Mouse (Mus musculus): ENCODE measurements around the gene Prim2.
"Not testable (repeated sequence)": the region's sequence is repeated elsewhere in the genome, so short reads cannot be mapped to it uniquely, and the experiment has no call there.

Gene Prim2

GRCm38 (mm10) chr1:33650875-33651274, 18.7 kb downstream of the Prim2 start:
- no peak for DNase-seq (ENCODE audit: low spot score)

GRCm38 (mm10) chr1:33649534-33650108, 20.0 kb downstream of the Prim2 start:
- no peak for DNase-seq (ENCODE audit: low spot score)

GRCm38 (mm10) chr1:33649021-33649420, 20.6 kb downstream of the Prim2 start:
- DNase-seq (ENCODE audit: low spot score): no peak

DNA sequence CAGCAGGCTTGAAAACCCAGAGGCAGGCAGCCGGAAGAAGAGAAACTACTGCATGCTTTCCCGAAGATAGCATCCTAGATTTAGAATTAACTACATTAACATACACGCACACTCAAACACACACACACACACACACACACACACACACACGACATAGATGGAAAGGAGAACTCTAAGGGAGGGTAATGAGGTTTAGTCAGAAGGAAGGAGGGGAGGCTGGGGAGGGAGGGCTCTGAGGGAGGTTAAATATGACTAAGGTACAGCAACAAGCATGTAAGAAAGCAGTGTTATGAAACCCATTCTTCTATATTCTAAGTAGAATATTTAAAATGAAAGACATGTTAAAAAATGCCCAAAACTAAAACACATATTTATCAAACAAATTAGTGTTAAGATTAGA, 21.9 kb downstream of the Prim2 start:
- no peak for DNase-seq (ENCODE audit: low spot score)

DNA sequence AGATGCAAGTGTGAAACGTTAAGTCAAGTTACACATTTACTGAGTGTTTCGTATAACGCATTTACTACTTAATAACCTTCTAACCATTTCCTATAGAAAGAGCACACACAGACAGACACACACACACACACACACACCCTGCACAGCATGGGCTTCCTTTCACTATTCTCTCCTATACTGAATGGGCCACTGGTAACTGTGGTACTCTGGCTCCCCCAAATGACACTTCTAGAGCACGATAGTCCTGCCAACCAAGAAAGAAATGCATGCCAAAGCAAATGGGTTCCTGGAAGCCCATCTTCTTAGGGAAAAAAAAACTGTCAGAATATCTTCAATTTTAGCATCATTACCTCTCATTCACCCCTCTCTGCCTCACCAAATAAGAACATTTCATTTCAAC, 22.4 kb downstream of the Prim2 start:
- DNase-seq (ENCODE audit: low spot score): no peak

DNA sequence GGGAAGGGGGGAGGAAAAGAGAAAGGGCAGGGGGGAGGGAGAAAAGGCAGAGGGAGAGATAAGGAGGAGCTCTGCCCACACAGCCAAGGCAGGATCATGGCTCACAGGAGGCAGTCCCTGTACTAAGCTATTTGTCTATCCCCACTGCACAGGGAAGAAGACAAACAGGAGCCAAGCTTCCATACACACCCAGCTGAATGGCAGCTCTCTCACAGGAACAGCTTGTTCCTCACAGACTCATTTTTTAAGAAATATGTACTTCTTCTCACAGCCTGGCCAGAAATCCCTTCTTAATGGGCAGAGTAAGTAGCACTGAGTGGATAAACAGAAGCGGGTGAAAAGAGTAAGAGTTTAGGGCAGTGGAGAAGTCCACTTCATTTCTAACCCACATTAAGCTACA, 23.9 kb downstream of the Prim2 start:
- DNase-seq (ENCODE audit: low spot score): no peak

- DNase-seq (ENCODE audit: low spot score): no peak
Measured at GRCm38 (mm10) chr1:33641139-33641538, 28.5 kb downstream of the Prim2 start.

GRCm38 (mm10) chr1:33640089-33640488, 29.5 kb downstream of the Prim2 start:
- DNase-seq (ENCODE audit: low spot score): no peak

GRCm38 (mm10) chr1:33639234-33639633, 30.4 kb downstream of the Prim2 start:
- DNase-seq (ENCODE audit: low spot score): no peak

- no peak for DNase-seq (ENCODE audit: low spot score)
Measured at GRCm38 (mm10) chr1:33637827-33638226, 31.8 kb downstream of the Prim2 start.

DNA sequence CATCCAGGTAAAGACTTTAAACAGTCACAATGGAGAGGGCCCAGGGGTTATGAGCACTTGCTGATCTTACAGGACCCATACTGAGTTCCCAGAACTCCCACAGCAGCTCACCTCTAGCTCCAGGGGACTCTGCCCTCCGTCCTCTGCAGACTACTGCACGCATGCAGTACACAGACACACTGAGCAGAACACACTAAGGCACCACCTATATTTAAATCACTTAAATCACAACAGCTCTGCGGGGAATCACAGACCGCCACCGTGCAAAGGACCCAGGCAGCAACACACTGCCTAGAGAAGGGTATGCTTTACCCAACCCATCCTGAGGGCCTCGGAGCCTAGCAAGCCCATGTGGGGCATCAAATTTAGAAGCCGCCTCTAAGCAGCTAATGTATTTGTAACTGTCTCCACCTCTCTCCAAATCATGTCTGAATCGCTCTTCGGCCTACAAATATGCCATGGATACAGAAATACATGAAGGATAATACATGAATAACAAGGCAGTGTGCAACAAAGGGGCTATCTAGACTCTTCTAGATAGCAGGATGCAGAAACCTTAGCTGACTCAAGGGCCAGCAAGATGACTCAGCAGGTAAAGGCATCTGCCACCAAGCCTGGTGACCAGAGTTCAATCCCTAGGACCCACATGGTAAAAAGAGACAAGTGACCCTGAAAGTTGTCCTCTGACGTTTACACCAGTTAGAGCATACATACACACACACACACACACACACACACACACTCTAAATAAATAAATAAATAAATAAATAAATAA, 33.0 kb downstream of the Prim2 start:
- DNase-seq (ENCODE audit: low spot score): no peak

DNA sequence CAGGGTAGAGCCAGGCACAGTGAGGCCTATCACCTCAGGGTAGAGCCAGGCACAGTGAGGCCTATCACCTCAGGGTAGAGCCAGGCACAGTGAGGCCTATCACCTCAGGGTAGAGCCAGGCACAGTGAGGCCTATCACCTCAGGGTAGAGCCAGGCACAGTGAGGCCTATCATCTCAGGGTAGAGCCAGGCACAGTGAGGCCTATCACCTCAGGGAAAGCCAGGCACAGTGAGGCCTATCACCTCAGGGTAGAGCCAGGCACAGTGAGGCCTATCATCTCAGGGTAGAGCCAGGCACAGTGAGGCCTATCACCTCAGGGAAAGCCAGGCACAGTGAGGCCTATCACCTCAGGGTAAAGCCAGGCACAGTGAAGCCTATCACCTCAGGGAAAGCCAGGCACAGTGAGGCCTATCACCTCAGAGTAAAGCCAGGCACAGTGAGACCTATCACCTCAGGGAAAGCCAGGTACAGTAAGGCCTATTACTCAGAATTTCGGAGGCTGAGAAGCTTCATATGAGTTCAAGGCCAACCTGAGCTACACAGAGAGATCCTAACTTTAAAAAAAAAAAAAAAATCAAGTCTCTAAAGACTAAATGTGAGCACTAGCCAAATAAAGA, 38.5 kb downstream of the Prim2 start:
- DNase-seq (ENCODE audit: low spot score): not testable (repeated sequence)

- no peak for DNase-seq (ENCODE audit: low spot score)
Measured at GRCm38 (mm10) chr1:33627803-33628202, 41.8 kb downstream of the Prim2 start.

DNA sequence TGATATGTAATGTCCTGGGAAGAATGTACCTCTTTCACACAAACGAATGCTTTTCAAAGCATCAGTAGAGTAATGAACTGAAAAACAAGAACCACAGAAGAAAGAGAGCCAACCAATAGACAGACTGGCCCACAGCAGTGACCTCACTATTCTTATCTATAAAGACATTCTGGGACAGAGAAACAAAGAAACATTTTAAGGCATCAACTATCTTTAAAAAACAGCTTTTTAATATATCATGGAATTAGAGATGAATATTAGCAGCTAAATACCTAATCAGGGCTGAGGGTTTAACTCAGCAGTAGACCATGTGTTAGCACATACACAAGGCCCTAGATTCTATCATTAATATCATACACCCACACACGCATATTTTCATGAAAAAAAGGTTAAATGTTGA, 42.5 kb downstream of the Prim2 start:
- DNase-seq (ENCODE audit: low spot score): no peak

- DNase-seq (ENCODE audit: low spot score): no peak
Measured at GRCm38 (mm10) chr1:33624900-33625299, 44.7 kb downstream of the Prim2 start.

DNA sequence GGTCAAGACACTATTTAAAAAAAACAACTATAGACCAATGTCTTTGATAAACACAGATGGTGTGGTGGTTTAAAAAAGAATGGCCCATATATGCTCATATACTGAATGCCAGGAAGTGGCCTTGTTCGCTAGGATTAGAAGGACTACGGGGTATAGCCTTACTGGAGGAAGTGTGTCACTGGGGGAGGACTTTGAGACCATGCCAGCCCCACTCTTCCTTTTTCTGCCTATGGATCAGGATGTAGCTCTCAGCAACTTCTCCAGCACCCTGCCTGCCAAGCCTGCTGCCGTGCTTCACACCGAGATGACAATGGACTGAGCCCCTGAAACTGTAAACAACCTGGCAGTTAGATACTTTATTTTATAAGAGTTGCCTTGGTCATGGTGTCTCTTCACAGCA, 45.2 kb downstream of the Prim2 start:
- no peak for DNase-seq (ENCODE audit: low spot score)

DNA sequence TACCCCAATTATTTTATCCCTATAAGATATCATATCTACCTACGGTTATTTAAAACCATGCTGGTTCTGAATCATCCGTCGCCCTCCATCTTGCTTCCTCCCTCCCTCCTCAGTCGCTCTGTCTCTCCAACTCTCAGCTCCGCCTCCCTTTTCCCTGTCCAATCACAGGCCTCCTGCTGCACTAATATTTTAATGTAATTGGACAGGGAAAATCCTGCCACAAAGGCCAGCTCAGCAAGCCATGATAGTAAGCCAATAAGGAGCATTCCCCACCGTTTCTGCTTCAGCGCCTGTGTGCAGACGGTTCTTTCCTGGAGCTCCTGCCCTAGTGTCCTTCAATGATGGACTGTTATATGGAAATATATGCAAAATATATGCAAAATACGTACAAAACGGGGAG, 47.8 kb downstream of the Prim2 start:
- no peak for DNase-seq (ENCODE audit: low spot score)

DNA sequence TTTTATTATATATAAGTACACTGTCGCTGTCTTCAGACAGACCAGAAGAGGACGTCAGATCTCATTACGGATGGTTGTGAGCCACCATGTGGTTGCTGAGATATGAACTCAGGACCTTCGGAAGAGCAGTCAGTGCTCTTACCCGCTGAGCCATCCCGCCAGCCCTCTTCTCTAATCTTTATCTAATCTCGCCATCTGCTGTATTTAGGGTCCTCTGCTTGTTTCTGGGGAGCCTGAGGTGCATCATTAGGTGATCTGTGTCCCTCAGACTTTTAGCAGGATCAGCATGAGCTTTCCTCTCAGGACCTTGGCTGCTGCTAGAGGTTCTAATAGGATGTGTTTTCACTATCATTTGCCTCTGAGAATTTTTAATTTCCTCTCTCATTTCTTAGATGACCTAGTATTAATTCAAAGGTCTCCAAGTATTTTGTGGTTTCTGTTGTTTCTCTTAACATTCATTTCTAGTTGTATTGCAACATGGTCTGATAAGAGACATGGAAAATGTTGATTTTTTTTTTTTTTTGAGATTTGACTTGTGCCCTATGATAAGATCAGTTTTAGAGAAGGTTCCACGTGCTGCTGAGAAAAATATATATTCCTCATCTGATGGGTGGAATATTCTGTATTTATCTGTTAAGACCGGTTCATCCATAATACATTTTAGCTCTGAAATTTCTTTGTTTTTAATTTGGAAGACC, 49.4 kb downstream of the Prim2 start:
- no peak for DNase-seq (ENCODE audit: low spot score)

GRCm38 (mm10) chr1:33616642-33617041, 53.0 kb downstream of the Prim2 start:
- not testable (repeated sequence) for DNase-seq (ENCODE audit: low spot score)

DNA sequence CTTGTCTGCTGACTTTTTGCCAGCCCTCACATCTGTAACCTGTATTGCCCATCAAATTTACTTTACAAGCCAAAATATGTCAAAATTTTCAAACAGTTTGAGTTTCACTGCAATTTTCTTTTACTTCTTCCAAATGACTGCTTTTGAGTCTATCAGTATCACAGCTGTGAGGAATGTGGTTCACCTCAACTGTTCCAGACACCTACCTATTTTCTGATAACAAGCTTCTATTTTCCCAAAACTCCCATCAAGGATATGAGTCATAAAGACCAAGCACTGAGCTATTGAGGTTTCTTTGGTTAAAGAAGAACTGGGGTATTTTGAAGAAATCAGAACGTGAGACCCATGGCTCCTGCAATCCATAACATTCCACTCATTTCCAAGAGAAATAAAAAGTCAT, 57.5 kb downstream of the Prim2 start:
- DNase-seq (ENCODE audit: low spot score): no peak

GRCm38 (mm10) chr1:33610026-33610721, 59.4 kb downstream of the Prim2 start:
- DNase-seq (ENCODE audit: low spot score): no peak

DNA sequence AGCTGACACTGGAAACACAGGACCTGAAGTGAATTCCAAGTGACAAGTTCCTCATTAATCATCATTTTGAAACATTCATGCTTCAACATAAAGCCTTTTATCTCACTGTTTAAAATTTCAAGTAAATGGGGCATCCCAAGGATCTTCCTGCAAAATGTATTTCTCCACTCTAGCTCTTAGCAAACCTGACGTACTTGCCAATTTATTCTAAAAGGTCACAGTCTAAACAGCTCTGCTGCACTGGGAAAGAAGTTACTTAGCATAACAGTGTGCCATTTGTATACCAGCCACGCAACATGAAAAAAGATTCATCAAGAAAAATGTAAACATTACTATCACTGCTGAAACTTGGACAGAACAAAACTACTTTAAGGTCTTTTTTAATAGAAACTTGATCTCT, 61.5 kb downstream of the Prim2 start:
- no peak for DNase-seq (ENCODE audit: low spot score)
